Mouse (Mus musculus): Measurements from ENCODE around the gene Ap1g2.

- no peak for TF ChIP-seq CTCF (IDR thresholded peaks at IDR 0.05; ENCODE audit: low read depth)
- TF ChIP-seq EP300 (IDR thresholded peaks at IDR 0.05; ENCODE audit: low read depth), result no peak
These were observed 42.6 kb upstream of the Ap1g2 start for GRCm38 (mm10) chr14:55149041-55149440.
